Mouse (Mus musculus) hindbrain, embryonic 11.5 days (tissue): ENCODE data around the gene Nup54. TPM values are rescaled to one million over a fixed set of nuclear protein-coding genes. Genes with fewer than 3 reads are reported as not detected.

Experiments used
- ATAC-seq: fragments of 200-750 bp; cut with Nextera tagmentation; 2 replicates; pipeline ENCODE4 v1.8.0; 2017; ENCODE audit warnings: mild to moderate bottlenecking, moderate TSS enrichment, moderate library complexity; ENCODE audit not compliant: low FRiP score
- DNase-seq: peaks from one replicate; pipeline ENCODE4 v3.0.0-alpha.2; 2015; ENCODE audit warnings: low spot score
- H3K27ac ChIP-seq: fragments of 300-500 bp; sonication (generic); 2 replicates; pipeline ENCODE4 v1.5.1; 2014; ENCODE audit warnings: mild to moderate bottlenecking, low read depth, low read length
- H3K27me3 ChIP-seq: fragments of 300-500 bp; sonication (generic); 2 replicates; pipeline ENCODE4 v1.6.1; 2014; ENCODE audit warnings: mild to moderate bottlenecking, low read length, moderate library complexity, mixed read lengths; ENCODE audit not compliant: control insufficient read depth, insufficient read depth
- H3K36me3 ChIP-seq: fragments of 300-500 bp; sonication (generic); 2 replicates; pipeline ENCODE4 v1.6.1; 2014; ENCODE audit warnings: mild to moderate bottlenecking, low read length, moderate library complexity, mixed read lengths; ENCODE audit not compliant: control insufficient read depth, insufficient read depth
- H3K4me1 ChIP-seq: fragments of 300-500 bp; sonication (generic); replicated peaks from 2 replicates; pipeline ENCODE4 v1.6.1; 2014; ENCODE audit warnings: low read length, mixed read lengths; ENCODE audit not compliant: control insufficient read depth, insufficient read depth
- H3K4me2 ChIP-seq: fragments of 300-500 bp; sonication (generic); replicated peaks from 2 replicates; pipeline ENCODE4 v1.6.1; 2014; ENCODE audit warnings: mild to moderate bottlenecking, low read depth, low read length
- H3K4me3 ChIP-seq: fragments of 300-500 bp; sonication (generic); 2 replicates; pipeline ENCODE4 v1.5.1; 2014; ENCODE audit warnings: low read depth, low read length
- H3K9ac ChIP-seq: fragments of 300-500 bp; sonication (generic); 2 replicates; pipeline ENCODE4 v1.6.1; 2014; ENCODE audit warnings: low read depth, low read length
- H3K9me3 ChIP-seq: fragments of 300-500 bp; sonication (generic); 2 replicates; pipeline ENCODE4 v1.6.1; 2016; ENCODE audit warnings: low read length; ENCODE audit not compliant: control insufficient read depth
- WGBS: fragments of 180-500 bp; shearing (Covaris S2); extraction: QIAGEN DNeasy Blood & Tissue Kit; methylation state at CpG from one replicate; pipeline ENCODE4 v1.1.7; 2014; 5-methylcytosine and 5-hydroxymethylcytosine counted together
- polyA plus RNA-seq: library from polyadenylated mRNA; unstranded; fragments of >200 nt; fragmentation: Nextera tagmentation; extraction: Ambion mirVana; gene quantifications from 2 replicates; pipeline ENCODE4 v1.2.1, GENCODE M21; 2014

Nup54 gene
- polyA plus RNA-seq, 1 experiment from 2014 or later, result 67.5 TPM

GRCm38 (mm10) chr5:92458726-92459125 lies 23.7 kb upstream of the Nup54 start:
- H3K36me3 ChIP-seq, result 0 out of 2 replicates have a peak, but pooled peaks cover 6% of the 10 kb centered on the region
- H3K9me3 ChIP-seq, result no peaks in the 10 kb centered on the region
- 50% methylated on average over 5 of the region's 5 CpGs for WGBS
- ATAC-seq (no peak), DNase-seq (no peak)
- no peak overlapping the region for H3K27ac ChIP-seq
- H3K4me2 ChIP-seq, result no peak overlapping the region
- H3K4me1 ChIP-seq, result no peaks in the 10 kb centered on the region
- H3K9ac ChIP-seq, result no peak overlapping the region
- H3K27me3 ChIP-seq, result no peaks in the 10 kb centered on the region
- no peak overlapping the region for H3K4me3 ChIP-seq

- H3K9ac ChIP-seq, result no peak overlapping the region
- DNase-seq (no peak), ATAC-seq (no peak)
- no peaks in the 10 kb centered on the region for H3K9me3 ChIP-seq
- no peaks in the 10 kb centered on the region for H3K4me1 ChIP-seq
- H3K36me3 ChIP-seq, result 0 out of 2 replicates have a peak, but pooled peaks cover 6% of the 10 kb centered on the region
- no peak overlapping the region for H3K4me3 ChIP-seq
- 86% methylated on average over 2 of the region's 2 CpGs for WGBS
- H3K4me2 ChIP-seq, result no peak overlapping the region
- H3K27me3 ChIP-seq, result no peaks in the 10 kb centered on the region
- H3K27ac ChIP-seq, result no peak overlapping the region
Measured at GRCm38 (mm10) chr5:92457410-92457809, 22.4 kb upstream of the Nup54 start.

- Histone ChIP-seq H3K36me3 (0 out of 2 replicates have a peak, but pooled peaks cover 3% of the 10 kb centered on the region), H3K27ac (no peak overlapping the region), H3K4me2 (no peak overlapping the region), H3K4me3 (no peak overlapping the region), H3K4me1 (no peaks in the 10 kb centered on the region), H3K9me3 (no peaks in the 10 kb centered on the region), H3K27me3 (no peaks in the 10 kb centered on the region), H3K9ac (no peak overlapping the region)
- DNase-seq (no peak), ATAC-seq (no peak)
- 91% methylated on average over 5 of the region's 5 CpGs for WGBS
Measured at GRCm38 (mm10) chr5:92452876-92453275, 17.9 kb upstream of the Nup54 start.

- 87% methylated on average over 5 of the region's 5 CpGs for WGBS
- ATAC-seq, result no peak
- DNase-seq, result no peak
- Histone ChIP-seq H3K36me3 (no peaks in the 10 kb centered on the region; the same call in 1 of the 2 replicates), H3K9ac (no peak overlapping the region), H3K9me3 (no peaks in the 10 kb centered on the region), H3K4me1 (no peaks in the 10 kb centered on the region), H3K27ac (no peak overlapping the region), H3K27me3 (no peaks in the 10 kb centered on the region), H3K4me3 (no peak overlapping the region), H3K4me2 (no peak overlapping the region)
Measured at GRCm38 (mm10) chr5:92446736-92447135, 11.7 kb upstream of the Nup54 start.

- Histone ChIP-seq H3K4me2 (no peak overlapping the region), H3K4me3 (no peak overlapping the region), H3K4me1 (no peaks in the 10 kb centered on the region), H3K9me3 (no peaks in the 10 kb centered on the region), H3K36me3 (no peaks in the 10 kb centered on the region; the same call in 1 of the 2 replicates), H3K9ac (no peak overlapping the region), H3K27me3 (no peaks in the 10 kb centered on the region), H3K27ac (no peak overlapping the region)
- DNase-seq (no peak), ATAC-seq (no peak)
- WGBS, result 88% methylated on average over 2 of the region's 2 CpGs
Measured at GRCm38 (mm10) chr5:92445016-92445415, 10.0 kb upstream of the Nup54 start.

- no peaks in the 10 kb centered on the region for H3K9me3 ChIP-seq
- 89% methylated on average over 7 of the region's 7 CpGs for WGBS
- H3K27ac ChIP-seq, result no peak overlapping the region
- no peak overlapping the region for H3K9ac ChIP-seq
- no peak for ATAC-seq
- no peaks in the 10 kb centered on the region for H3K27me3 ChIP-seq
- H3K4me2 ChIP-seq, result no peak overlapping the region
- H3K4me3 ChIP-seq, result no peak overlapping the region
- H3K36me3 ChIP-seq, result no peaks in the 10 kb centered on the region; the same call in 1 of the 2 replicates
- no peak for DNase-seq
- H3K4me1 ChIP-seq, result no peaks in the 10 kb centered on the region
Measured at GRCm38 (mm10) chr5:92442914-92443313, 7.9 kb upstream of the Nup54 start.

- ATAC-seq (no peak), DNase-seq (no peak)
- Histone ChIP-seq H3K27me3 (no peaks in the 10 kb centered on the region), H3K27ac (no peak overlapping the region), H3K9me3 (no peaks in the 10 kb centered on the region), H3K36me3 (no peaks in the 10 kb centered on the region), H3K4me3 (no peak overlapping the region), H3K9ac (no peak overlapping the region), H3K4me1 (no peaks in the 10 kb centered on the region), H3K4me2 (no peak overlapping the region)
- 89% methylated on average over 5 of the region's 5 CpGs for WGBS
Measured at GRCm38 (mm10) chr5:92441494-92441893, 6.5 kb upstream of the Nup54 start.

- H3K4me2 ChIP-seq, result no peak overlapping the region
- no peaks in the 10 kb centered on the region for H3K9me3 ChIP-seq
- ATAC-seq (no peak), DNase-seq (no peak)
- H3K27ac ChIP-seq, result no peak overlapping the region
- no peaks in the 10 kb centered on the region for H3K27me3 ChIP-seq
- 87% methylated on average over 8 of the region's 8 CpGs for WGBS
- no peaks in the 10 kb centered on the region for H3K36me3 ChIP-seq
- no peak overlapping the region for H3K4me3 ChIP-seq
- no peaks in the 10 kb centered on the region for H3K4me1 ChIP-seq
- no peak overlapping the region for H3K9ac ChIP-seq
Measured at GRCm38 (mm10) chr5:92438540-92438939, 3.5 kb upstream of the Nup54 start.

- peak; percentile 65 for DNase-seq
Measured at GRCm38 (mm10) chr5:92434571-92434985, 441 bp downstream of the Nup54 start.

More at GRCm38 (mm10) chr5:92434571-92434985, 441 bp downstream of the Nup54 start:
- peak; percentile 84 for ATAC-seq
- peak overlapping the region; percentile 7; the same call in 1 of the 2 replicates for H3K27ac ChIP-seq
- WGBS, result 0% methylated on average over 31 of the region's 39 CpGs
- no peaks in the 10 kb centered on the region for H3K27me3 ChIP-seq
- no peaks in the 10 kb centered on the region for H3K4me1 ChIP-seq
- H3K9me3 ChIP-seq, result no peaks in the 10 kb centered on the region
- H3K4me2 ChIP-seq, result peak overlapping the region; percentile 63
- H3K36me3 ChIP-seq, result no peaks in the 10 kb centered on the region
- peak overlapping the region; percentile 89 for H3K9ac ChIP-seq
- peak overlapping the region; percentile 88 for H3K4me3 ChIP-seq
